Mouse (Mus musculus) lung, postnatal 0 days (tissue): ENCODE data around the gene Nrxn2. TPM values are rescaled to one million over a fixed set of nuclear protein-coding genes. Genes with fewer than 3 reads are reported as not detected.

Experiments used
- ATAC-seq: fragments of 200-750 bp; cut with Nextera tagmentation; 2 replicates; pipeline ENCODE4 v1.8.0; 2017; ENCODE audit warnings: moderate library complexity
- DNase-seq: peaks from one replicate; pipeline ENCODE4 v3.0.0-alpha.2; 2016; ENCODE audit warnings: low spot score
- H3K27ac ChIP-seq: fragments of 300-500 bp; sonication (generic); 2 replicates; pipeline ENCODE4 v1.5.1; 2014; ENCODE audit warnings: antibody characterized with exemption, mild to moderate bottlenecking, low read length, mixed read lengths
- H3K27me3 ChIP-seq: fragments of 300-500 bp; sonication (generic); replicated peaks from 2 replicates; pipeline ENCODE4 v1.6.1; 2014; ENCODE audit warnings: low read length, mixed read lengths; ENCODE audit not compliant: insufficient read depth
- H3K36me3 ChIP-seq: fragments of 300-500 bp; sonication (generic); 2 replicates; pipeline ENCODE4 v1.6.1; 2014; ENCODE audit warnings: low read length, mixed read lengths; ENCODE audit not compliant: insufficient read depth
- H3K4me1 ChIP-seq: fragments of 300-500 bp; sonication (generic); 2 replicates; pipeline ENCODE4 v1.6.1; 2014; ENCODE audit warnings: antibody characterized with exemption, low read depth, low read length, mixed read lengths; ENCODE audit not compliant: insufficient read depth
- H3K4me2 ChIP-seq: fragments of 300-500 bp; sonication (generic); replicated peaks from 2 replicates; pipeline ENCODE4 v1.6.1; 2014; ENCODE audit warnings: low read depth, mild to moderate bottlenecking, low read length, moderate library complexity, mixed read lengths
- H3K4me3 ChIP-seq: fragments of 300-500 bp; sonication (generic); 2 replicates; pipeline ENCODE4 v1.5.1; 2014; ENCODE audit warnings: low read depth, low read length
- H3K9ac ChIP-seq: fragments of 300-500 bp; sonication (generic); replicated peaks from 2 replicates; pipeline ENCODE4 v1.6.1; 2014; ENCODE audit warnings: low read depth, mild to moderate bottlenecking
- H3K9me3 ChIP-seq: fragments of 300-500 bp; sonication (generic); 2 replicates; pipeline ENCODE4 v1.6.1; 2016; ENCODE audit warnings: low read length, mixed read lengths
- CTCF ChIP-seq: IDR thresholded peaks from 2 replicates; pipeline ENCODE4 v1.5.1; 2016; ENCODE audit warnings: antibody characterized with exemption, mild to moderate bottlenecking
- EP300 ChIP-seq: IDR thresholded peaks from 2 replicates; pipeline ENCODE4 v1.6.1; 2016; ENCODE audit warnings: antibody characterized with exemption, mild to moderate bottlenecking, control low read depth
- WGBS: fragments of 180-500 bp; shearing (Covaris S2); extraction: QIAGEN DNeasy Blood & Tissue Kit; methylation state at CpG from one replicate; pipeline ENCODE4 v1.1.7; 2014; 5-methylcytosine and 5-hydroxymethylcytosine counted together
- polyA plus RNA-seq: library from polyadenylated mRNA; unstranded; fragments of >200 nt; fragmentation: Nextera tagmentation; extraction: Ambion mirVana; gene quantifications from 2 replicates; pipeline ENCODE4 v1.2.1, GENCODE M21; 2015

The Nrxn2 gene
- 3.8 and 4.7 TPM in 2 replicates for polyA plus RNA-seq

DNA sequence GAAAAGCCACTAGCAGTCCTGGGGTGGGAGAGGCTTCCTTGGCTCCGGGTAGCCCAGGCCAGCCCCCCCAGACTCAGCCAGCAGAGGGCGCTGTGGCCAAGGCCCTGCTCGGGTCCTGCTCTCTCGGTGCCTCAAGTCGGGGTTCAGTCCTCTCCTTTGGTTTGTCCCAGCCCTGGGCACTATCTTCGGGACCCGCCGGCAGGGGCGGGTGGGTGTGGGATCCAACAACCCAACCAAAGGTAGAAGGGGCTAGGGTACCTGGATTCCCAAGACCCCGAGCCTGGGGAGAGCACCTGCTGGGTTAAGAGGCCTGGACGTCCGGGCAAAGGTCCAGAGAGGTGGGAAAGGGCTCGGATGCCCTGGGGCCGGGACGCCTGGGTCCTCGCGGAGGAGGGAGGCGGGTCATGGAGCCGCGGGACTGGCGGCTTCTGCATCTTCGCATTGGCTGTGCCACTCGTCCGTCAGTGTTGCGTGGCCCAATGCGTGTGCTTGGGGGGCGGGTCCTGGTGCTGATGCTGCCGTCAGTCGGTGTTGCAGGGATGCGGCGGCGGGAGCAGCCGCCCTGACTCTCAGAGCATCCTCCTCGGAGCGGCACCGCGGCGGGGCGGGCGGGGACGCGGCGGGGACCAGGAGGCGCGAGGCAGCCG, at the start of gene Nrxn2:
TSS of gene Nrxn2 (plus strand) at position 499 of the 647 bp plus-strand sequence.
- Histone ChIP-seq H3K27me3 (peaks cover 19% of the 10 kb centered on the region; the same call in 1 of the 2 replicates), H3K4me3 (peak within 1 kb of the TSS; percentile 39), H3K9me3 (no peaks in the 10 kb centered on the region), H3K27ac (no peak within 1 kb of the TSS), H3K4me1 (no peaks in the 10 kb centered on the region; the same call in 1 of the 2 replicates), H3K36me3 (no peaks in the 10 kb centered on the region), H3K4me2 (peak within 1 kb of the TSS; percentile 71), H3K9ac (no peak within 1 kb of the TSS)
- TF ChIP-seq CTCF (peak; percentile 91), EP300 (no peak)
- WGBS: 2% methylated on average over 44 of the region's 46 CpGs
- peak; percentile 83 for DNase-seq
- peak; percentile 89 for ATAC-seq

DNA sequence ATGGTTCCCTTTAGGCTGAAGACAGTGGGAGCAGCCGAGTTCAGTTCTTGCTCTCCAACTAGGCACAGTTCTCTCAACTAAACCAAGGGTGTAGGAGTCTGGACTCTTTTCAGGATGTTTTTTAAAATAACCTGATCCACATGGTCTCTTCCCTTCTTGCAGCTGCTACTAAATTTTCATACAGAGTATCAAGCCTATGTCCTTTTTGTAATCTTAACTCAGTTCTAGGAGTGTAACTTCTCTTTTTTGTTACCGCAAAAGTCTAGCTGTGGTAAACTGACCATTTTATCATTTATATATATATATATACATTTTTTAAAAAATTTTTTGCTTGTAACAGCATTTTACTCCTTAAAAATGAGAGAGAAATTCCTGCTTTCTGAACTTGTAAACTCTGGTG, 48.4 kb upstream of the Nrxn2 start:
- no peak overlapping the region for H3K4me3 ChIP-seq
- no peak for TF ChIP-seq EP300
- no peak for TF ChIP-seq CTCF
- DNase-seq: no peak
- no peak overlapping the region for H3K4me2 ChIP-seq
- H3K4me1 ChIP-seq: peaks cover 4% of the 10 kb centered on the region; the same call in 1 of the 2 replicates
- H3K36me3 ChIP-seq: peaks cover 69% of the 10 kb centered on the region
- H3K9me3 ChIP-seq: no peaks in the 10 kb centered on the region
- H3K27ac ChIP-seq: no peak overlapping the region
- H3K27me3 ChIP-seq: no peaks in the 10 kb centered on the region
- 74% methylated on average over 2 of the region's 2 CpGs for WGBS
- ATAC-seq: no peak
- no peak overlapping the region for H3K9ac ChIP-seq

DNA sequence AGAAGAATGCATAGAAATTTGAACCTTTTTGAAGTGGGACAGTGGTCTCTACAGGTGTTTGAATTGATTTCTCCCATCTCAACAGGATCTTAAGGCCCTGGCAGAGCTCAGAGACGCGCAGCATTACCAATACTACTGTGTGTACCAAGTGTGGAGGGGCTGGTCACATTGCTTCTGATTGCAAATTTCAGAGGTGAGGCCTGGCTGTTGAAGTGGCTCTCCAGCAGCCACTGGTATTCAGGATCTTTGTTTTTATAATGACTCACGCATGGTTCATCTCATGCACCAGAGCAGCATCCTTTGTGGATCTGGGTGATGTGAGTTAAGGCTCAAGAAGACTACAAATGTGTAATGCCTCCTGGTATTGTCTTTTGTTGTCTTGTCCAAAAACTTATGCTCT, 46.1 kb upstream of the Nrxn2 start:
- peak; percentile 69 for DNase-seq
- H3K9me3 ChIP-seq: no peaks in the 10 kb centered on the region
- H3K27ac ChIP-seq: no peak overlapping the region
- no peak overlapping the region for H3K4me2 ChIP-seq
- 47% methylated on average over 3 of the region's 3 CpGs for WGBS
- peak; percentile 52 for ATAC-seq
- no peak overlapping the region for H3K4me3 ChIP-seq
- H3K27me3 ChIP-seq: no peaks in the 10 kb centered on the region
- H3K9ac ChIP-seq: no peak overlapping the region
- no peaks in the 10 kb centered on the region for H3K4me1 ChIP-seq
- no peak for TF ChIP-seq CTCF
- no peak for TF ChIP-seq EP300
- H3K36me3 ChIP-seq: peaks cover 59% of the 10 kb centered on the region

DNA sequence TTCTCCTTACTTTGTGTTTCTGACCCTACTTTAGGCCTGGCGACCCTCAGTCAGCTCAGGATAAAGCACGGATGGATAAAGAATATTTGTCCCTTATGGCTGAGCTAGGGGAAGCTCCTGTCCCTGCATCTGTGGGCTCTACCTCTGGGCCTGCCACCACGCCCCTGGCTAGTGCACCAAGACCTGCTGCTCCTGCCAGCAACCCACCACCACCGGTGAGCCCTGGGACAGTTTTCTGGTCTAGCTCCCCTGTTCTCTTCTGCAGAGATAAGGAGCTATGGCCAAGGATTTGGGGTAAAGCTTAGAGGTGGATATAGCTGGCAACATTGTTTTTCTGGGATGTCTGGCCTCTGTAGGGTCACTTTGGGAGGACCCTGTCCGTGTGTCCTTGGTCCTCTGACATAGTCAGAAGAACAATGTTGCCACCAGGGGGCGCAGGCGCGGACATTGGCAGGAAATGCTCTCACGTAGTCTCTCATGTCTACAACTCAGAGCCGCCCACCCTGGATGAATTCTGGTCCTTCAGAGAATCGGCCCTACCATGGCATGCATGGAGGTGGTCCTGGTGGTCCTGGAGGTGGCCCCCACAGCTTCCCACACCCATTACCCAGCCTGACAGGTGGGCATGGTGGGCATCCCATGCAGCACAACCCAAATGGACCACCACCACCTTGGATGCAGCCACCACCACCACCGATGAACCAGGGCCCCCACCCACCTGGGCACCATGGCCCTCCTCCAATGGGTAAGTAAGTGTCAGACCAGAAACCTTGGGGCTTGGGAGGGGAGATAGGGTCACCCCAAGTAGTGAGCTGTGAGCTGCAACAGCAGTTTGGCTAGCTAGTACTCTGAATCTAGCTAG, 44.8 kb upstream of the Nrxn2 start:
- Histone ChIP-seq H3K4me3 (no peak overlapping the region), H3K9ac (no peak overlapping the region), H3K4me2 (no peak overlapping the region), H3K36me3 (peaks cover 58% of the 10 kb centered on the region), H3K9me3 (no peaks in the 10 kb centered on the region), H3K27ac (no peak overlapping the region), H3K27me3 (no peaks in the 10 kb centered on the region), H3K4me1 (no peaks in the 10 kb centered on the region)
- no peak for TF ChIP-seq EP300
- peak; percentile 86 for TF ChIP-seq CTCF
- peak; percentile 50 for ATAC-seq
- 48% methylated on average over 12 of the region's 12 CpGs for WGBS
- peak; percentile 76 for DNase-seq

DNA sequence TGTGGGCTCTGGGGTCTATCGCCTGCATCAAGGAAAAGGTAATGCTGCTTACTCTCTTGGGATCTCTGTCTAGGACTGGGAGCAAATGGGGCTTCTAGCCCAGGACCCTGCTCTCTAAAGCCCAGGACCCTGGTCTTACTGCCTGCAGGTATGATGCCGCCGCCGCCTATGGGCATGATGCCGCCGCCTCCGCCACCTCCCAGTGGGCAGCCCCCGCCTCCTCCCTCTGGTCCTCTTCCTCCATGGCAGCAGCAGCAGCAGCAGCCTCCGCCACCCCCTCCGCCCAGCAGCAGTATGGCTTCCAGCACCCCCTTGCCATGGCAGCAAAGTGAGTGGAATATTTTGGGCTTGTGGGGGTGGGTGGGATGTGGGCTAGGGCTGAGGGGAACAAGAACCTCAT, 44.0 kb upstream of the Nrxn2 start:
- WGBS: 98% methylated on average over 10 of the region's 10 CpGs

More for the DNA sequence above, 44.0 kb upstream of the Nrxn2 start:
- Histone ChIP-seq H3K36me3 (peaks cover 54% of the 10 kb centered on the region), H3K9ac (no peak overlapping the region), H3K9me3 (no peaks in the 10 kb centered on the region), H3K4me3 (no peak overlapping the region), H3K27ac (no peak overlapping the region), H3K4me1 (no peaks in the 10 kb centered on the region), H3K27me3 (no peaks in the 10 kb centered on the region), H3K4me2 (no peak overlapping the region)
- TF ChIP-seq CTCF (no peak), EP300 (no peak)
- ATAC-seq (no peak), DNase-seq (no peak)
